In the genomic region with DNA sequence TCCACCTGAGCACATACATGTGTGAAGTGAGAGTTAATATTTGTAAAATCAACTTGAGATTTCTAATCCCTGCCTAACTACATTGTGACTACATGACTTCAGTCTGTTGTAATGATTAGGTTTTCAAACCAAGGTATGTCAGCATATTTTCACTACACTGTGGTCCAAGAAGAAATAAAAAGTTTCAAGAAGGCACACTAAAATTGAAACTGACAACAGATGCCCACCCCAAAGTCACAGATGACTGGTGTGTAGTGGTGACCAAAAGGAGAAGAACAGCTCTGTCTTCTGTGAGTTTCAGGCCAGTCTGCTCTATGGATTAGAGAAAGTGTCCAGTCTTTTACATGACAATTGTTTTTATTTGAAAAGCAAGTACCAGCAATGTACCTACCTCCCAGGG, we compare ENCODE assay signal across 21 mouse cellular contexts.
DNase-seq lines count a peak whose midpoint lies in the region; ATAC-seq and TF ChIP-seq lines count a peak whose summit lies in the region.
"Had no signal": no experiment of that assay in that cellular context is flagged by ENCODE, and none has a peak within 500 bp of the region (broad histone marks: within the 10 kb centered on the region; RNA-seq: fewer than 3 reads in every experiment).

No protein-coding gene starts in this region.

- no peak for TF ChIP-seq POLR2A in CH12.LX (IDR thresholded peaks at IDR 0.05; ENCODE audit: low read depth, low read length)

- in situ Hi-C loops in CH12.LX (cut with MboI; ENCODE audit: low pct_ligation_motif_present, low pct_unique_long_range_greater_than_20kb, low sequenced_read_pairs) = no loop called here

- no peaks in the 10 kb centered on the region for H3K9me3 ChIP-seq in heart, embryonic 10.5 days
- H3K9me3 ChIP-seq in heart, postnatal 0 days (replicated peaks; ENCODE audit: control insufficient read depth, low read length) = no peaks in the 10 kb centered on the region
- H3K9me3 ChIP-seq in CH12.LX (replicated peaks; ENCODE audit: low read length) = no peaks in the 10 kb centered on the region
- H3K9me3 ChIP-seq in limb, embryonic 10.5 days (replicated peaks) = no peaks in the 10 kb centered on the region
- H3K9me3 ChIP-seq: embryonic facial prominence, embryonic 13.5 days; forebrain, embryonic 12.5 days; heart, embryonic 12.5 days; hindbrain, embryonic 10.5 days; intestine, embryonic 15.5 days had no signal

- DNase-seq in heart, embryonic 10.5 days (ENCODE audit: low spot score) = no peak
- no peak for DNase-seq in heart, postnatal 36 days
- no peak for DNase-seq in heart, postnatal 0 days (ENCODE audit: low spot score)
- DNase-seq in heart, postnatal 10 days = no peak
- peak; percentile 29 for DNase-seq in CH12.LX (ENCODE audit: extremely low read depth)
- DNase-seq in limb, embryonic 10.5 days (ENCODE audit: low spot score) = no peak
- DNase-seq: adrenal gland, adult 2 months; adrenal gland, postnatal 25 days; cerebellum, adult 11 months; cerebellum, adult 9-10 months; cerebellum, postnatal 36 days; gastrocnemius, postnatal 14 days; kidney, adult 18-20 months had no signal

- H3K4me1 ChIP-seq in heart, embryonic 10.5 days = peaks cover 13% of the 10 kb centered on the region; the same call in 1 of the 2 replicates
- H3K4me1 ChIP-seq in heart, postnatal 0 days (ENCODE audit: control insufficient read depth, insufficient read depth) = peaks cover 18% of the 10 kb centered on the region
- H3K4me1 ChIP-seq in CH12.LX (ENCODE audit: control insufficient read depth in 1 of 2, insufficient read depth in 2 of 2) = peaks cover 9 to 35% of the 10 kb centered on the region in 2 experiments; a peak in 3 of 4 replicates
- H3K4me1 ChIP-seq in brown adipose tissue, adult 24 weeks (ENCODE audit: control insufficient read depth, insufficient read depth, insufficient read length, low read length) = peaks cover 13% of the 10 kb centered on the region
- H3K4me1 ChIP-seq in limb, embryonic 10.5 days = no peaks in the 10 kb centered on the region
- H3K4me1 ChIP-seq: embryonic facial prominence, embryonic 13.5 days; forebrain, embryonic 12.5 days; hindbrain, embryonic 10.5 days; intestine, embryonic 15.5 days had no signal

- no peak for TF ChIP-seq RAD21 in CH12.LX (IDR thresholded peaks at IDR 0.05; ENCODE audit: low read depth, low read length)

- H3K4me3 ChIP-seq in heart, embryonic 10.5 days = no peak overlapping the region
- no peak overlapping the region for H3K4me3 ChIP-seq in heart, postnatal 0 days (ENCODE audit: low read depth, low read length)
- no peak overlapping the region for H3K4me3 ChIP-seq in CH12.LX (replicated peaks in 1 of 3; ENCODE audit: low read depth in 2 of 3, low read length in 2 of 3, poor library complexity in 1 of 3)
- no peak overlapping the region for H3K4me3 ChIP-seq in brown adipose tissue, adult 24 weeks (ENCODE audit: insufficient read depth, low read depth, low read length)
- H3K4me3 ChIP-seq in limb, embryonic 10.5 days = no peak overlapping the region
- H3K4me3 ChIP-seq: embryonic facial prominence, embryonic 13.5 days; forebrain, embryonic 12.5 days; heart, embryonic 12.5 days; hindbrain, embryonic 10.5 days; intestine, embryonic 15.5 days had no signal

- H3K27ac ChIP-seq in heart, embryonic 10.5 days = peak overlapping the region; percentile 71; the same call in 1 of the 2 replicates
- peak overlapping the region; percentile 98 for H3K27ac ChIP-seq in heart, postnatal 0 days (ENCODE audit: low read depth)
- no peak overlapping the region for H3K27ac ChIP-seq in CH12.LX (ENCODE audit: insufficient read depth, low read depth)
- 0 out of 2 replicates have a peak overlapping the region, but pooled peaks have one; percentile 25 for H3K27ac ChIP-seq in brown adipose tissue, adult 24 weeks (replicated peaks; ENCODE audit: low read depth, low read length)
- no peak overlapping the region for H3K27ac ChIP-seq in limb, embryonic 10.5 days
- H3K27ac ChIP-seq: embryonic facial prominence, embryonic 13.5 days; forebrain, embryonic 12.5 days; hindbrain, embryonic 10.5 days; hindbrain, embryonic 14.5 days; intestine, embryonic 15.5 days had no signal

- no peak overlapping the region for H3K9ac ChIP-seq in heart, postnatal 0 days (replicated peaks; ENCODE audit: low read depth, low read length)
- no peak overlapping the region for H3K9ac ChIP-seq in CH12.LX (ENCODE audit: insufficient read depth, low read depth)
- H3K9ac ChIP-seq: embryonic facial prominence, embryonic 13.5 days; forebrain, embryonic 12.5 days; heart, embryonic 12.5 days; hindbrain, embryonic 14.5 days; intestine, embryonic 15.5 days had no signal

- H3K36me3 ChIP-seq in heart, embryonic 10.5 days = no peaks in the 10 kb centered on the region
- no peaks in the 10 kb centered on the region for H3K36me3 ChIP-seq in heart, postnatal 0 days (replicated peaks; ENCODE audit: control insufficient read depth, insufficient read depth, low read length)
- H3K36me3 ChIP-seq in CH12.LX (replicated peaks in 1 of 2; ENCODE audit: control insufficient read depth in 1 of 2, insufficient read depth in 1 of 2, low read length in 1 of 2) = no peaks in the 10 kb centered on the region
- no peaks in the 10 kb centered on the region for H3K36me3 ChIP-seq in limb, embryonic 10.5 days
- H3K36me3 ChIP-seq: embryonic facial prominence, embryonic 13.5 days; forebrain, embryonic 12.5 days; heart, embryonic 12.5 days; hindbrain, embryonic 10.5 days; intestine, embryonic 15.5 days had no signal

- dilution Hi-C loops in CH12.LX (cut with MboI; ENCODE audit: extremely low pct_ligation_motif_present, extremely low pct_unique_long_range_greater_than_20kb, low sequenced_read_pairs) = no loop called here

- ATAC-seq in heart, postnatal 0 days (ENCODE audit: insufficient read depth, low read depth) = no peak
- ATAC-seq: forebrain, embryonic 16.5 days; intestine, embryonic 15.5 days had no signal

- no peak for TF ChIP-seq CTCF in heart, postnatal 0 days (IDR thresholded peaks at IDR 0.05; ENCODE audit: low read depth)
- no peak for TF ChIP-seq CTCF in CH12.LX (conservative IDR thresholded peaks at IDR 0.05 in 1 of 2, IDR thresholded peaks at IDR 0.05 in 1 of 2; ENCODE audit: low read depth in 2 of 2, low read length in 2 of 2)

- intact Hi-C loops in heart, postnatal 36 days (cut with DNase I) = loop anchor here (2.0 to 5.0 kb wide), 2 partner anchors 107 to 255 kb away; a partner anchor contains a TSS
- intact Hi-C loops in heart, postnatal 10 days (cut with DNase I) = loop anchor here (10.0 kb wide), 1 partner anchor 649 kb away; no protein-coding TSS in a partner anchor

- no peak for TF ChIP-seq EP300 in heart, postnatal 0 days (IDR thresholded peaks at IDR 0.05; ENCODE audit: low read depth)
- peak; percentile 50; the same call in 1 of the 2 replicates for TF ChIP-seq EP300 in CH12.LX (IDR thresholded peaks at IDR 0.05; ENCODE audit: low read length)

- no peaks in the 10 kb centered on the region for H3K27me3 ChIP-seq in heart, embryonic 10.5 days (ENCODE audit: insufficient read depth, poor library complexity, severe bottlenecking)
- H3K27me3 ChIP-seq in heart, postnatal 0 days (ENCODE audit: control insufficient read depth, insufficient read depth, low read length) = no peaks in the 10 kb centered on the region
- H3K27me3 ChIP-seq in CH12.LX (replicated peaks) = no peaks in the 10 kb centered on the region
- H3K27me3 ChIP-seq in limb, embryonic 10.5 days (ENCODE audit: low read depth, poor library complexity, severe bottlenecking) = no peaks in the 10 kb centered on the region
- H3K27me3 ChIP-seq: embryonic facial prominence, embryonic 13.5 days; forebrain, embryonic 12.5 days; heart, embryonic 12.5 days; intestine, embryonic 15.5 days had no signal

- no peaks in the 10 kb centered on the region for H3K79me2 ChIP-seq in CH12.LX (replicated peaks; ENCODE audit: control insufficient read depth, extremely low read depth, insufficient read depth, poor library complexity, severe bottlenecking)

- H3K4me2 ChIP-seq in heart, postnatal 0 days (ENCODE audit: low read depth, low read length) = no peak overlapping the region
- H3K4me2 ChIP-seq in CH12.LX (ENCODE audit: insufficient read depth, low read depth, poor library complexity, severe bottlenecking) = no peak overlapping the region
- H3K4me2 ChIP-seq: embryonic facial prominence, embryonic 13.5 days; forebrain, embryonic 12.5 days; heart, embryonic 12.5 days; hindbrain, embryonic 14.5 days; intestine, embryonic 15.5 days had no signal

TF ChIP-seq in CH12.LX, 34 proteins besides CTCF, POLR2A, EP300 and RAD21:
- TF ChIP-seq ETS1 (conservative IDR thresholded peaks at IDR 0.05; ENCODE audit: low read depth, low read length) = peak; percentile 45; the same call in 1 of the 2 replicates
- TF ChIP-seq SMC3 (IDR thresholded peaks at IDR 0.05; ENCODE audit: low read depth, low read length) = no peak
- TF ChIP-seq IRF4 (IDR thresholded peaks at IDR 0.05; ENCODE audit: low read depth, low read length) = peak; percentile 70; the same call in 1 of the 2 replicates
- no peak for TF ChIP-seq RCOR1 (conservative IDR thresholded peaks at IDR 0.05; ENCODE audit: low read depth, low read length)
- 0 out of 2 replicates have a peak, but pooled peaks have one; percentile 38 for TF ChIP-seq MAFK (IDR thresholded peaks at IDR 0.05; ENCODE audit: insufficient replicate concordance, low read length)

Comparison
In these comparisons a context has a peak if more than half of its experiments do, and no peak if none do; other contexts are left out.
1. H3K27ac ChIP-seq: peak in heart, embryonic 10.5 days (single experiment), heart, postnatal 0 days (single experiment) and brown adipose tissue, adult 24 weeks (single experiment); none in CH12.LX (single experiment) and limb, embryonic 10.5 days (single experiment).